Mouse (Mus musculus): ENCODE results near the gene Ppia. TPM values are rescaled to one million over a fixed set of nuclear protein-coding genes. Genes with fewer than 3 reads are reported as not detected.
"Not testable (repeated sequence)": the region's sequence is repeated elsewhere in the genome, so short reads cannot be mapped to it uniquely, and the experiment has no call there.

Ppia gene
- polyA plus RNA-seq, 1 experiment: 709 TPM

DNA sequence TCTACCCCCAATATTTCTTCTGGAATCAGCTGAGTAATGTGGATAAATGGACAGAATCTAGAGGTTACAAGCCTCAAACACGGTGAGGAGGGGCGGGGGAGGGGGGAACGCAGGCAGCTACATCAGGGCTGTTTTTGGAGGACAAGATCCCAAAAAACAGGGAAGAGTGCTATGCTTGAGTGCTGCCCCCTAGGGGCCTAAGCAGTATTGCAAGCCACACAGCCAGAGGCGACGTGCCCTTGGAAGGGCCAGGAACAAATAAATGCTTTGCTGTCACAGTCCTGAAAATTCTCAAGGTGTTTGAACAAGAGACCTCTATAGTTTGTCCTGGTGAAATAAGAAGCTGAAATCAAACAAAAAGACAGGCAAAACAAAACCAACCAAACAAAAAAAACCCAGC, 3.6 kb upstream of the Ppia start:
- TF ChIP-seq POLR2A (IDR thresholded peaks at IDR 0.05; ENCODE audit: control insufficient read depth, low read depth, low read length) (0 out of 2 replicates have a peak, but pooled peaks have one; percentile 22), CTCF (IDR thresholded peaks at IDR 0.05; ENCODE audit: control insufficient read depth, insufficient read depth, insufficient replicate concordance, low read depth, low read length) (peak; percentile 87)
- no peaks in the 10 kb centered on the region for H3K27me3 ChIP-seq (ENCODE audit: control insufficient read depth, insufficient read depth, low read length)
- H3K4me3 ChIP-seq (ENCODE audit: control insufficient read depth, low read depth, low read length): no peak overlapping the region
- H3K27ac ChIP-seq (ENCODE audit: control insufficient read depth, insufficient read depth, low read depth, low read length): no peak overlapping the region
- no peaks in the 10 kb centered on the region for H3K36me3 ChIP-seq (ENCODE audit: control insufficient read depth, insufficient read depth, low read length)
- peaks cover 10% of the 10 kb centered on the region for H3K4me1 ChIP-seq (ENCODE audit: control insufficient read depth, insufficient read depth, low read length)

DNA sequence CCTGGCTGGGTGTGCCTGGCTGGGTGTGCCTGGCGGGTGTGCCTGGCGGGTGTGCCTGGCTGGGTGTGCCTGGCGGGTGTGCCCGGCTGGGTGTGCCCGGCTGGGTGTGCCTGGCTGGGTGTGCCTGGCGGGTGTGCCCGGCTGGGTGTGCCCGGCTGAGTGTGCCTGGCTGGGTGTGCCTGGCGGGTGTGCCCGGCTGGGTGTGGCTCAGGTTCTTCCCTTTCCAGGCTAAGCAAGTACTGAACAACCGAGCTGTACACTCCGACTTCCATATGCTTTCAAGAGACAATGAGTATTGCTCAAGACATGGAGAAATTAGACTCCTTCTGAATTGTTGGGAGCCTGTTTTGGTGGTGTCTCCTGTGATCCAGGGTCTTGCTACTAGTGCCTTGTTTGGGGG, 2.0 kb upstream of the Ppia start:
- TF ChIP-seq CTCF (IDR thresholded peaks at IDR 0.05; ENCODE audit: control insufficient read depth, insufficient read depth, insufficient replicate concordance, low read depth, low read length) (no peak), POLR2A (IDR thresholded peaks at IDR 0.05; ENCODE audit: control insufficient read depth, low read depth, low read length) (no peak)
- Histone ChIP-seq H3K4me1 (ENCODE audit: control insufficient read depth, insufficient read depth, low read length) (peaks cover 10% of the 10 kb centered on the region), H3K27ac (ENCODE audit: control insufficient read depth, insufficient read depth, low read depth, low read length) (no peak overlapping the region), H3K4me3 (ENCODE audit: control insufficient read depth, low read depth, low read length) (no peak overlapping the region), H3K27me3 (ENCODE audit: control insufficient read depth, insufficient read depth, low read length) (no peaks in the 10 kb centered on the region), H3K36me3 (ENCODE audit: control insufficient read depth, insufficient read depth, low read length) (no peaks in the 10 kb centered on the region; the same call in 1 of the 2 replicates)

DNA sequence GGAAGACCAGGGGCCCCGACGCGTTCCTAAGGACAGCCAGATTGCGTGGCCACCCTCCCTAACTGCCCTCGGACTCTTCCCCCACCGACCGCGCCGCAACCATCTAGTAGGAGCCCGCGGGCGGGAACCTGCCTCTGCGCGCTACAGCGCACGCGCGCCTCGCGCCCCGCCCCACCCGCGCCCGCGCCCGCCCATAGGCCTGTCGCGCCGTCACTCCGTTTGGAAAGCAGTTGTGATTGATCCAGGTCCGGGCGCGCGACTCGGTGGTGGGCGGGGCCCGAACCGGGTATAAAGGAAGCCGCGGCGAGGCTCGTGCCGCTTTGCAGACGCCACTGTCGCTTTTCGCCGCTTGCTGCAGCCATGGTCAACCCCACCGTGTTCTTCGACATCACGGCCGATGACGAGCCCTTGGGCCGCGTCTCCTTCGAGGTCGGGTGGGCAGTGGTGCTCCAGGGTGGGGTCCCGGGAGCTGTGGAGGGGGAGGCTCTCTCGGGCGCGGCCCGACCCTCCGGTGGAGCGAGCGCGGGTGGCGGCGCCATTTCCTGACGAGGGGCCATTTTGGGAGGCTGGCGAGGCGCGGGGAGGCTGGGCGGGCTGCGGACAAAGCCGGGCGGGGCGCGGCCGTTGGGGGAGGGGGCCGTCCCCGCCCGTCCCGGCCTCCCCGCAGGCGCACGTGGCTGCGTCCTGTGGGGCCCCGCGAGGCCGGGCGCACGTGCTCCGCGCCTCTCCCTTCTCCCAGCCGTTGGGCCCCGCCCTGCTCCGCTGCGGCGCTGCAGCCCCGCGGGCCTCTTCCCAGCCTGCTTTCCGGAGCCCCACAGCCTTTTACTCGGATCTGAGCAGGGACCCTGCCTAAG, 535 bp downstream of the Ppia start:
- H3K27ac ChIP-seq (ENCODE audit: control insufficient read depth, insufficient read depth, low read depth, low read length): peak overlapping the region; percentile 99
- TF ChIP-seq POLR2A (IDR thresholded peaks at IDR 0.05; ENCODE audit: control insufficient read depth, low read depth, low read length) (peak; percentile 87), CTCF (IDR thresholded peaks at IDR 0.05; ENCODE audit: control insufficient read depth, insufficient read depth, insufficient replicate concordance, low read depth, low read length) (no peak)
- no peaks in the 10 kb centered on the region for H3K27me3 ChIP-seq (ENCODE audit: control insufficient read depth, insufficient read depth, low read length)
- peaks cover 10% of the 10 kb centered on the region for H3K4me1 ChIP-seq (ENCODE audit: control insufficient read depth, insufficient read depth, low read length)
- peak overlapping the region; percentile 99 for H3K4me3 ChIP-seq (ENCODE audit: control insufficient read depth, low read depth, low read length)
- H3K36me3 ChIP-seq (ENCODE audit: control insufficient read depth, insufficient read depth, low read length): no peaks in the 10 kb centered on the region; the same call in 1 of the 2 replicates

DNA sequence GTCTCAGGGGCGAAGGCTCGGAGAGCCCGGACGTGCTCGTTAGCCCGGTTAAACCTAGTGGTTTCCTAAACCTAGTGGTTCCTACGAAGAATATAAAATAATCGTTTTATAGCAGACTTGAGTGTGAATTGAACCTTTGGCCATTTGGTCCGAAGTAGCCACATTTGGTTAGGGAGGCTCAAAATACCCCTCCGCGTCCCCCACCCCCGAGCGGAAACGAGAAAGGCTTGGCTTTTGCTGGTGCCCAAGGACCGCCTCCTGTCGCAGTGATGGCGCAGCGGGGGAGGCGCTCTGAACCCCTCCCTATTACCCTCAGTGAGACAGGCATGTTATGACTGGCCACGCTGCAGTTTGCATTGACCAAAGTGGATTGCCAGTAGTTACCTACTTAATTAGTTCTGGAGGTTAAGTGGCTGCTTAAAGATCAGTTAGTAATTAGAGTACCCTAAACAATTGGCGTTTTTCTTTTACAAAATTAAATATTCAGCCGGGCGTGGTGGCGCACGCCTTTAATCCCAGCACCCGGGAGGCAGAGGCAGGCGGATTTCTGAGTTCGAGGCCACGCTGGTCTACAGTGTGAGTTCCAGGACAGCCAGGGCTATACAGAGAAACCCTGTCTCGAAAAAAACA, 1.3 kb downstream of the Ppia start:
- Histone ChIP-seq H3K36me3 (ENCODE audit: control insufficient read depth, insufficient read depth, low read length) (no peaks in the 10 kb centered on the region; the same call in 1 of the 2 replicates), H3K4me1 (ENCODE audit: control insufficient read depth, insufficient read depth, low read length) (peaks cover 10% of the 10 kb centered on the region), H3K4me3 (ENCODE audit: control insufficient read depth, low read depth, low read length) (peak overlapping the region; percentile 99), H3K27me3 (ENCODE audit: control insufficient read depth, insufficient read depth, low read length) (no peaks in the 10 kb centered on the region), H3K27ac (ENCODE audit: control insufficient read depth, insufficient read depth, low read depth, low read length) (peak overlapping the region; percentile 99)
- TF ChIP-seq POLR2A (IDR thresholded peaks at IDR 0.05; ENCODE audit: control insufficient read depth, low read depth, low read length): no peak
- no peak for TF ChIP-seq CTCF (IDR thresholded peaks at IDR 0.05; ENCODE audit: control insufficient read depth, insufficient read depth, insufficient replicate concordance, low read depth, low read length)

DNA sequence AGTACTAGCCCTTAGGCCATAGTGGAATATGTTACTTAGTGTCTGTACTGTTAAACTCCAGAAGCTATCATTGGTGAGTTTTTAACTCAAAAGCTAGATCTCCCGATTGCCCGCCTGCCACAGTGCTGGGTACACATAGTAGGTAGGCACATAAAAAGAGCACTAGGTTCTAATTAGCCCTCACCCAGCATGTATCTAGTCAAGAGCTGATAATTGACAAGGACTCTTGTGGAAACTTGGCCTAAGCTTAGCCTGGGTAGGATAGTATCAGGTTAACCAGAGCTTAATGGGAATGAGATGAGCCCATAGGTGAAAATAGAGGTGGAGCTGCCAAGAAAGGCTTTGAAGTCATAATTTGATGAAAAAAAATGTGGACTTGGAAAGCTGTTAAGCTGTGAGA, 1.8 kb downstream of the Ppia start:
- Histone ChIP-seq H3K27ac (ENCODE audit: control insufficient read depth, insufficient read depth, low read depth, low read length) (no peak overlapping the region; the same call in 1 of the 2 replicates), H3K27me3 (ENCODE audit: control insufficient read depth, insufficient read depth, low read length) (no peaks in the 10 kb centered on the region), H3K4me3 (ENCODE audit: control insufficient read depth, low read depth, low read length) (peak overlapping the region; percentile 99; the same call in 1 of the 2 replicates), H3K36me3 (ENCODE audit: control insufficient read depth, insufficient read depth, low read length) (no peaks in the 10 kb centered on the region; the same call in 1 of the 2 replicates), H3K4me1 (ENCODE audit: control insufficient read depth, insufficient read depth, low read length) (peaks cover 9% of the 10 kb centered on the region)
- TF ChIP-seq CTCF (IDR thresholded peaks at IDR 0.05; ENCODE audit: control insufficient read depth, insufficient read depth, insufficient replicate concordance, low read depth, low read length) (no peak), POLR2A (IDR thresholded peaks at IDR 0.05; ENCODE audit: control insufficient read depth, low read depth, low read length) (no peak)

DNA sequence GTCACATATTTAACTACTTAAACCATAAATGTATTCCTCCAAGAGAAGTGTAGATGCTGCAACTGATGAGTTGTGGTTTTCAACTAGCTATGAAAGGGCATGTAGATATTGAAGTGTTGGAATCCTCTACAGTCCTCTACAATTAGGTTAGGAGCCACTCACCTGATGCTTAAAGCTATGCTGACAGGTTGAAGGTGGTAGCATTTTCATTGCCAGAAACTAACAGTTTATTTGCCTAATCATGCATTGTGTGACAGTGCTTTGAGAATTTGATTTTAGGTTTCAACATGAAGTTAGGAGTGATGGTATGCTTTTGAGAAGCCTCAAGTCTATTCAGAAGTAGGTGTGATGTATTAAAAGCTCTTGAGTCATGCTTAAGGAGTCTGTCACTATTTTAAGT, 2.2 kb downstream of the Ppia start:
- Histone ChIP-seq H3K4me3 (ENCODE audit: control insufficient read depth, low read depth, low read length) (no peak overlapping the region), H3K36me3 (ENCODE audit: control insufficient read depth, insufficient read depth, low read length) (no peaks in the 10 kb centered on the region; the same call in 1 of the 2 replicates), H3K27me3 (ENCODE audit: control insufficient read depth, insufficient read depth, low read length) (no peaks in the 10 kb centered on the region), H3K4me1 (ENCODE audit: control insufficient read depth, insufficient read depth, low read length) (peaks cover 9% of the 10 kb centered on the region), H3K27ac (ENCODE audit: control insufficient read depth, insufficient read depth, low read depth, low read length) (no peak overlapping the region)
- no peak for TF ChIP-seq POLR2A (IDR thresholded peaks at IDR 0.05; ENCODE audit: control insufficient read depth, low read depth, low read length)
- TF ChIP-seq CTCF (IDR thresholded peaks at IDR 0.05; ENCODE audit: control insufficient read depth, insufficient read depth, insufficient replicate concordance, low read depth, low read length): no peak

DNA sequence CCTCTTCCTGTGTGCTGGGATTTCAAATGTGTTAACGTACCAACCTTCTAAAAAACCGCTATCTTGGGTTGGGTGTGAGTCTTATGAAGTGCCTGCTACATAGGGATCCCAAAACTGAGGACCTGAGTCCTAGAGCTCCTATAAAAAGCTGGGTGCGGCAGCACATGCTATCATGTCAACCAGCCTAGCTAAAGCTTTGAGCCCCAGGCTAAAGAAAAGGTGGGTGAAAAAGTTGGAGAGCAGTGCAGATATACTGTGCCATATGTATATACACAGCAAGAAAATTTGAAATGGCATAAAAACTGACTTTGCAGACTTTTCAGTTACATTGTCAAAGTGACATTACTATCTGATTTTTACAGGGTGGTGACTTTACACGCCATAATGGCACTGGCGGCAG, 3.5 kb downstream of the Ppia start:
- Histone ChIP-seq H3K27ac (ENCODE audit: control insufficient read depth, insufficient read depth, low read depth, low read length) (no peak overlapping the region), H3K4me1 (ENCODE audit: control insufficient read depth, insufficient read depth, low read length) (peaks cover 5% of the 10 kb centered on the region), H3K4me3 (ENCODE audit: control insufficient read depth, low read depth, low read length) (no peak overlapping the region), H3K27me3 (ENCODE audit: control insufficient read depth, insufficient read depth, low read length) (no peaks in the 10 kb centered on the region), H3K36me3 (ENCODE audit: control insufficient read depth, insufficient read depth, low read length) (no peaks in the 10 kb centered on the region; the same call in 1 of the 2 replicates)
- TF ChIP-seq CTCF (IDR thresholded peaks at IDR 0.05; ENCODE audit: control insufficient read depth, insufficient read depth, insufficient replicate concordance, low read depth, low read length) (no peak), POLR2A (IDR thresholded peaks at IDR 0.05; ENCODE audit: control insufficient read depth, low read depth, low read length) (no peak)

DNA sequence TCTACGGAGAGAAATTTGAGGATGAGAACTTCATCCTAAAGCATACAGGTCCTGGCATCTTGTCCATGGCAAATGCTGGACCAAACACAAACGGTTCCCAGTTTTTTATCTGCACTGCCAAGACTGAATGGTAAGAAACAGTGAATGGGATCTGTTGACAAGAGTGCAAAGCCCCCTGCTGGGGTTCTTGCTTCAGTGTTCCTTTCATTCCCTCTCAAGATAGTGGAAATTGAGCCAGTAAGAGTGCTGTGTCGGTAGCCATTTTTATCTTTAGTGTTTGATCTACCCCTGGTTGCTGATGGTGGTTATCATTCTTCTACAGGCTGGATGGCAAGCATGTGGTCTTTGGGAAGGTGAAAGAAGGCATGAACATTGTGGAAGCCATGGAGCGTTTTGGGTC, 3.9 kb downstream of the Ppia start:
- not testable (repeated sequence) for H3K27ac ChIP-seq (ENCODE audit: control insufficient read depth, insufficient read depth, low read depth, low read length); H3K27me3 ChIP-seq (ENCODE audit: control insufficient read depth, insufficient read depth, low read length); H3K4me3 ChIP-seq (ENCODE audit: control insufficient read depth, low read depth, low read length); H3K36me3 ChIP-seq (ENCODE audit: control insufficient read depth, insufficient read depth, low read length); H3K4me1 ChIP-seq (ENCODE audit: control insufficient read depth, insufficient read depth, low read length)

Measured in testis, adult 2 months (tissue).